Mouse (Mus musculus): Measurements from ENCODE around the gene Shh.

Gene Shh

DNA sequence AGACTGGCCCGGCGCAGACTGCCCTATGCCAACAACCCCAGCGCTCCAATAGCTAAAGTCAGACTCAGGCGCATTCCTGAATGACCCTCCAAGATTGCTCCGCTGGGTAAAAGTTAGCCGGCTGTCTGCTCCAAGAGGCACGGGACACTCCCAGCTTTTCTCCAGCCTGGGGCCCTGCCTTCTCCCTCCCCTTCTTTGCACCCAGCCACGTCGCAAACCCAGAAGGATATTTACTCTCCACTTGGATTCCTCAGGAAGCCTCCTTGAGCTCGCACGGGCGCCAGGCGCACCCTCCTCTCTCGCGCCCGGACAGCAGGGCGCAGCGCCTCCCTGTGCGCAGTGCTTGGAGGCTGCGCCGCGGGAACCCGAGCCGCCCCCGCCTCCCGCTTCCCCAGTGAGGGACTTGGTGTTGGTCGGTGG lies 8.2 kb downstream of the Shh start:
- no peak for DNase-seq

- DNase-seq, result no peak
Observed at GRCm38 (mm10) chr5:28457921-28458641, 9.0 kb downstream of the Shh start.

DNA sequence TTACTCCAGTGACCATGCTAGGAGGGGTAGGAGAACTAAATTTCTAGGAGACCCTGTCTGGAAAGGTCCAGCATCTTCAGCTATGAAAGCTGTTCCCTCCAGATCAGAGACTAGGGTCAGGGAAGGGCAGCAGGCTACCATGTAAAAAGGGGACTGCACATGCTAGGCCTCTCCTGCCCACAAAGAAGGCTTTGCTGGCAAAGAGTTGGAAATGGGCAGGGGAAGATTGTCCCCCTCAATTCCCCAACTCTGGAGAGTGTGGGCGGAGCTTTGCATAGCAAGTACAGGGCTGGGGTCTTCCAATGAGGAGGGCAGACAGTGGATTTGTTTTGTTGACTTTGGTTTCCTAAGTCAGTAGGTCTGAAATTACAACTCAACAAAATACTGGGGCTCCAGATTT lies 10.7 kb downstream of the Shh start:
- no peak for DNase-seq

DNA sequence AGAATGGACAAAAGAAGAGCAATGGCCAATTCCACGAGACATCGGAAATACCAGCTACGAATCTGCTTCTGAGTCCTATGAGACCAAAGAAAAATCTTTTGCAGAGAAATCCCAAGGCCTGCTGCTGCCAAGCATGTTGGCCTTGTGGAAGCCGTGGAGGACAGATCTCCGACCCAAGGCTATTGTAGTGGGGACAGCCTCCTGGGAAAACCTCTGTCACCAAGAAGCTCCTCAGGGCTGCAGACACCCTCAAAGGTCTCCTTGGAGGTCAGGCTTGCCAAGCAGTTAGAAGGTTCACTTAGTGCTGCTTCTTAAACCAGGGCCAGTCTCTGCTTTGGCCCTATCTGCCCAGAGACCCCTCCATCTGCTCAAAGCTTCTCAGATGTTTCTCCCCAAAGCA lies 11.3 kb downstream of the Shh start:
- no peak for DNase-seq

DNA sequence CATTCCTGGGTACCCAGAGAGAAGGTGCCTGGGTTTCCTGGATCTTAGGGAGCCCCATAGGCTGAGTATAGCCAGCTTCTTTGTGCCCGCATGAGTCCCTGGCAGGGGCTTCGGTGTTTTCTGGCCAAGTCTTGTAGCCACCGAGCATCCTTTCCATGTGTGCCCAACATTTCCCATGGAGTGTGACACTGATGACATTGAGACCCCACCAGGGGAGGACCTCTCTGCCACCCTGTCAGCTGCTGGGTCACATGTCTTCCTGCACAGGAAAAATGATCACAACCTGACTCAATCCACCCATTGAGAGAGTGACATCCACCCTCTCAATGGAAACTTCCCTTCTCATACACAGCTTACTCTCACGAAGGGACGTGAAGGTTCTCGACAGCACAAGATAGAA lies 12.5 kb downstream of the Shh start:
- DNase-seq, result no peak

- DNase-seq, result no peak
Observed at GRCm38 (mm10) chr5:28453523-28453922, 13.5 kb downstream of the Shh start.

DNA sequence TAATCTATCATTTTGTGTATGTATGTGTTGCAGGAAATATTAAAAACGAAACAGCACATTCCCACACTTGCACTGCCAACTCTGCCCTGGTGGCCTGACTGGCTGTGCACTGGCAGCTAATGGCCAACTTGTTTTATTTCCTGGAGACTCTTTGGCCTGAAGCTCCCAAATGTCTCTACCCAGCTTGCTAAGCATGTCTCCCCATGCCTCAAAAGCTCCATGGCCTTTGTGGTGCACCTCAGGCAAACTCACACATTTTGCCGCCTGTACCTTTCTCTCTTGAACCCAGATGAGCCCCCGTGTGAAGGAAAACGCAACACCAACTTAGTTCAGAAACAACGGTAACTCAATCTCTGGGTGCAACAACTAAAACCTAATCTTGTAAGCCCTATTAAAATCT lies 14.0 kb downstream of the Shh start:
- no peak for DNase-seq

DNA sequence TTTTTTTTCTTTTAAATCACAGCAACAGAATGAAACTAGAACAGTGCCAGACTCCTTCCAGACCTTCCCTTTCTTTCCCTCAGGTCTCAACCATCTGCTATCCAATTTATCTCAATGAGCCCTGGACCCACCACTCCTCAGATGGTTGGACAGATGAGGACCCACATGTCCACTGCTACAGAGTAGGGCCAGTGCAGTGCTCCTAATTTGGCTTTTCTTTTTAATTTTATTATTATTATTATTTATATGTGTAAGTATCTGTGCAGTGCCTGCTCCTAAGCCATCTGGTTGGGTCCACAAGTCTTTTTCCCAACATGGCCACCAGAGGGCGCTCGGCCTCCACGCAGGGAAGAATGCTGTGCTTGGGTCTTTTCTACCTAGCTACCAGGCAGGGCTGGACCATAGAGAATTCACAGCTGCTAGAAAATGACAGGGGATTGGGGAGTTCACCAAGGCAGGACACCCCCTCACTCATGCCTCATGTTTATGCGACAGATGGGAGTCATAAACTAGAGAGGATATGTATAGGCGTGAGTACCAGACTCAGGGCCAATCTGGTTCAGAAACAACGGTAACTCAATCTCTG lies 15.9 kb downstream of the Shh start:
- DNase-seq, result peak; percentile 81

GRCm38 (mm10) chr5:28450126-28450890 lies 16.7 kb downstream of the Shh start:
- DNase-seq, result no peak

DNA sequence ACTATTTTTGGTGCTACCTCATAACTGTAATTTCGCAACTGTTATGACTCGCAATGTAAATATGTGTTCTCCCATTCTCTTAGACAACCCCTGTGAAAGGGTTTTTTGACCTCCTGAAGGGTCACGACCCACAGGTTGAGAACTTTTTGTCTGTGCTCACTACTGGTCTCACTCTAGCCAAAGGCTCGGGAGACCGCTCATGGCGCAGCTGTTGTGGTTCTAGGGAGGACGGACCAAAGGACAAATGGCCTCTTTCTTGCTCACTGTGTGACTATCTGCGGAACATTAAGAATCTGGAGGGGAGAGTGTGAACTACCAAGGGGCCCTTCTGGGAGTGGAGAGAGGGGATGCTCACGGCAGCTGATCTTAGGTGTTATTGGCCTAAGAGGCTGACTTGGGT lies 41.1 kb downstream of the Shh start:
- DNase-seq, result no peak

DNA sequence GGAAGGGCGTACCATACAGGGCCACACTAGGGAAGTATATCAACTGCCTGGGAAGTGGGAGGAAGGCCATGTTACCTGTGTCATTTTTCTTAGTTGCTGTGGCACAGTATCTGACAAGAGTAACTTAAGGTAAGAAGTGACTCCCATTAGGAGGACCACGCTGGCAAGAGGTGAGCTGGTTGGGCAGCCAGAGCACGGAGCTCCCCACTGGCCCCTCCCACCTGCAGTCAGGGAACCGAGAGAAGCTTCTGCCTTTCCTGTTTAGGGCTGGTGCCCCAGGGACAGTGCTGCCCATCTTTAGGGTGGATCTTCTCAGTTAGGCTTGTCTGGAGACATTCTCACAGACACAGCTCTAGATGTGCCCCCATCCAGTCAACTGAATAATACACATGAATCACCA lies 43.3 kb downstream of the Shh start:
- DNase-seq, result no peak

DNA sequence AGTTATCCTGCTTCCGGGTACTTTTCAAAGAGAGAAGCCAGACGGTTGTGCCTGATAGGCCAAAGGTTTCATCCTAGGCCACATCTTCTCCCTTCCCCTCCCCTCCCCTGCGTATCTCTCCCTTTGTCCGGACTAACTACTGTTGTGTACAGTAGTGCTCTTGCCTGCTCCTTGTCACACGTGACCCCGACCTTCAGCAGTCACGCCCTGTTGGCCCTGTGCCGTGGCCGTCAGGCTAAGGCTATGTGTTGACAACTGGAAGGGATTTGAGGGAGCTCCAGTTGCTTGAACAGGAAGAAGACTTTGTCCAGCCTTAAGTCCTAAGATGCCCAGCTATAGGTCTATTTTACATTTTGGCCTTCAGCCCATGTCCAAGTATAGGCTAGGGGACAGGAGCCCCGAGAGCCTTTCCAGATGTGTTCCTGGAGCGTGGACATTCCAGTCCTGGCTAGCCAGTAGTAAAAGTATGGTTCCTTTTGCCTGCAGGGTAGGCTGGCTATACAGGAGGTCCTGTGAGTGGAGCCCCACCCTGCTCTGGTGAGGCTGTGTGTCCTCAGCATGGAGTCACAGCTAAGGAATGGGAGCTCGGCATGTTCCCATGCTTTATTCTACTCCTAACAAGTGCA lies 47.3 kb downstream of the Shh start:
- no peak for DNase-seq

DNA sequence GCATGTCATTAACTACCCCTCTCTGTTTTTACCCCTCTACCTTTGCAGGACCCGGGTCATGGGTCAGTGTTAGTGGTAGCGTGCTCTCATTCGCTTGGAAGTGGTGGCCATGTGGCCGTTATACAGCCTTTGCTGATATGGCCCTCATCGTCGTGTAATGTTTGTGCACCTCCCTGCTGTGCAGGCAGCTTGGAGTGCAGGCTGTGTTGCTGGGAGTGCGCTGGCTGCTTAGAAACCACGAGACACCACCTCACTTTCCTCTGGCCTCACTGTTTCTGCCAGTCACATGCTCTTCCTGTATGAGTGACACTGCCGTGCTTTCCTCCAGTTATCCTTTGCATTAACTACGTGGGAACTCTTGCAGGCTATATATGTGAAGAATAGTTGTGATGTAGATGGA lies 48.3 kb downstream of the Shh start:
- DNase-seq, result no peak

DNA sequence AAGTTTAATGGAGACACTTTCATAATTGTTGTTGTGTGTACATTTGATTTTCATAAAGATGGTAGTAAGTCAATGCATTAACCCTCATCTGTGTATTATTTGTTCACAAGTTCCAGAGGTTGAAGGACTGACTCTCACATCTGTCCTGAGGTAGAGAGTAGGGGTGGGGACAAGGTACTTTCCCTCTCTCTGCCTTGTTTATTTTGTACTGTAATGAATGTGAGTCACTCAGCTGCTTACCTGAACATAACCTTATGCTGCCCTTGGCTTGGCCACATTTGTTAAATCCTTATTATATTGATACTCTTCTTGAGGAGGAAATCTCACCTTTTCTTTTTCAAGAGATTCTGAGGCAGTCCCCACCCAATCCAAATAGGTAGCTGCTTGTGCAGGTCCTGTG lies 51.0 kb downstream of the Shh start:
- DNase-seq, result no peak

DNA sequence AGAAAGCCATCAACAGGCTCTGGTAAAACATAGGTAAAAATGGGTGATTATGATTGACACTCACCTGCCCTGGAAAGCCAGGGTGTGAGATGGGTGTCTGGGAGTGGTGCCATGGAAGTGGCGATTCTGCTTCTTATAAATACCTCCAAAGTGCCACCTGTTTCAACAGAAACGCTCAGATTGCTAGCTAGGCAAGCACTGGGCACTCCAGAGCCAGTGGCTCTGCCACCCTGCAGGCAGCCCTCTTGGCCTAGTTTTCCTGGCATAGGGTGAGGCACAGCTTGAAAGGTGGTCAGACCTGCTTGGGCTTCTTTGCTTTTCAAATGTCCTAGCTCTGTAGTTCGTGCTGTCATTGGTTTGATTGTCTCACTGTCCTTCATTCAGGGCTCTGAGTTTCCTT lies 53.0 kb downstream of the Shh start:
- no peak for DNase-seq

DNA sequence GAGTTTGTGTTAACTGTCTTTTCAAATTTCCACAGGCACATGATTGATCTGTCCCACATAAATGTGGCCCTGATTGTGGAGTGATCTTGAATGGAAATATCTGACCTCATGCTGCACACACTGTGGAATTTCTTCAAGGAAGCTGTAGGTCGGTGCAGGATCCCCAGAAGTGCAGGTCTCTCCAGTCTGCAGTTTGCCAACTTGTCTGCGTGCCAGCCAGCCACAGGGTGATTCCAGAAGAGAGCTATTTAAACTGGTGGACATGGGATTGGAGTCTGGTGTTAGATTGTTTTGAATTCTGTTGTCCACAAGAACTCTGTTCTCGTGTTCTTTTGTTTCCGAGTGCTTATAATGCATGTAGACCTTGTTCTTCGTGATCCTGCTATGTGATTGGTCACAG lies 53.5 kb downstream of the Shh start:
- no peak for DNase-seq

- no peak for DNase-seq
Observed at GRCm38 (mm10) chr5:28412006-28412685, 54.9 kb downstream of the Shh start.
